Mouse (Mus musculus) MEL (cell line): ENCODE measurements around the gene Ncln. TPM values are rescaled to one million over a fixed set of nuclear protein-coding genes. Genes with fewer than 3 reads are reported as not detected.
A peak's percentile ranks its signal among the peaks of the same experiment; 100 is the strongest.

Source experiments
- DNase-seq: peaks from one replicate; pipeline ENCODE4 v3.0.0; 2011; ENCODE audit warnings: low read depth, low spot score
- H3K27ac ChIP-seq: 2 replicates; pipeline ENCODE4 v1.5.1; 2012; ENCODE audit warnings: low read depth, mild to moderate bottlenecking, control low read depth, low read length, moderate library complexity; ENCODE audit not compliant: control insufficient read depth
- H3K27me3 ChIP-seq, 2 experiments: fragments of 150-350 bp in 1 of 2; sonication (generic) in 1 of 2; 2 replicates each; pipeline ENCODE4 v1.6.1; 2012; ENCODE audit warnings: low read length in 2 of 2, mild to moderate bottlenecking in 2 of 2, improper control_type of control experiment in 1 of 2, moderate library complexity in 1 of 2; ENCODE audit not compliant: insufficient read depth in 2 of 2, control insufficient read depth in 1 of 2
- H3K36me3 ChIP-seq, 2 experiments: 2 replicates each; pipeline ENCODE4 v1.6.1; 2012 to 2014; ENCODE audit warnings: low read length in 2 of 2, improper control_type of control experiment in 1 of 2, inconsistent platforms in 1 of 2, mild to moderate bottlenecking in 1 of 2; ENCODE audit not compliant: insufficient read depth in 2 of 2, control insufficient read depth in 1 of 2
- H3K4me1 ChIP-seq, 2 experiments: fragments of 150-350 bp in 1 of 2; sonication (generic) in 1 of 2; 2 replicates each; pipeline ENCODE4 v1.6.1; 2012; ENCODE audit warnings: low read length in 2 of 2, improper control_type of control experiment in 1 of 2, mild to moderate bottlenecking in 1 of 2; ENCODE audit not compliant: insufficient read depth in 2 of 2, control insufficient read depth in 1 of 2
- H3K4me3 ChIP-seq, 2 experiments: fragments of 150-350 bp in 1 of 2; sonication (generic) in 1 of 2; 2 replicates each; pipeline ENCODE4 v1.5.1; 2012; ENCODE audit warnings: low read depth in 2 of 2, low read length in 2 of 2, mild to moderate bottlenecking in 2 of 2, moderate library complexity in 2 of 2, control low read depth in 1 of 2, improper control_type of control experiment in 1 of 2; ENCODE audit not compliant: control insufficient read depth in 1 of 2, insufficient read depth in 1 of 2
- H3K79me2 ChIP-seq: 2 replicates; pipeline ENCODE4 v1.6.1; 2012; ENCODE audit warnings: mild to moderate bottlenecking, low read length, moderate library complexity; ENCODE audit not compliant: control insufficient read depth, poor library complexity, insufficient read depth
- H3K9ac ChIP-seq: 2 replicates; pipeline ENCODE4 v1.6.1; 2012; ENCODE audit warnings: low read depth, mild to moderate bottlenecking, control low read depth, low read length, moderate library complexity; ENCODE audit not compliant: control insufficient read depth, poor library complexity, severe bottlenecking
- H3K9me3 ChIP-seq: fragments of 150-350 bp; sonication (generic); replicated peaks from 2 replicates; pipeline ENCODE4 v1.6.1; 2012; ENCODE audit warnings: mild to moderate bottlenecking, low read length, improper control_type of control experiment, moderate library complexity; ENCODE audit not compliant: insufficient read depth
- BHLHE40 ChIP-seq: IDR thresholded peaks from 2 replicates; pipeline ENCODE4 v1.6.1; 2012; ENCODE audit warnings: low read depth, mild to moderate bottlenecking, inconsistent platforms, low read length, improper control_type of control experiment, borderline replicate concordance
- CHD2 ChIP-seq: IDR thresholded peaks from 2 replicates; pipeline ENCODE4 v1.6.1; 2011; ENCODE audit warnings: low read length, improper control_type of control experiment
- CTCF ChIP-seq, 3 experiments: IDR thresholded peaks in 2 of 3; conservative IDR thresholded peaks in 1 of 3; 2 replicates each; pipeline ENCODE4 v1.5.1; 2011 to 2012; ENCODE audit warnings: low read length in 3 of 3, low read depth in 2 of 3, mild to moderate bottlenecking in 2 of 3, improper control_type of control experiment in 1 of 3, inconsistent platforms in 1 of 3, mixed read lengths in 1 of 3, moderate library complexity in 1 of 3; ENCODE audit not compliant: control insufficient read depth in 1 of 3, insufficient read depth in 1 of 3, poor library complexity in 1 of 3, severe bottlenecking in 1 of 3
- E2F4 ChIP-seq: IDR thresholded peaks from 2 replicates; pipeline ENCODE4 v1.6.1; 2011; ENCODE audit warnings: low read depth, low read length, improper control_type of control experiment, borderline replicate concordance
- ELF1 ChIP-seq: IDR thresholded peaks from 2 replicates; pipeline ENCODE4 v1.6.1; 2014; ENCODE audit warnings: low read depth, mild to moderate bottlenecking, inconsistent platforms, low read length, improper control_type of control experiment, moderate library complexity
- EP300 ChIP-seq, 2 experiments: IDR thresholded peaks; 2 replicates each; pipeline ENCODE4 v1.6.1; 2011; ENCODE audit warnings: improper control_type of control experiment in 2 of 2, low read length in 2 of 2, low read depth in 1 of 2, mild to moderate bottlenecking in 1 of 2
- ETS1 ChIP-seq: IDR thresholded peaks from 2 replicates; pipeline ENCODE4 v1.6.1; 2012; ENCODE audit warnings: low read depth, mild to moderate bottlenecking, inconsistent platforms, low read length, improper control_type of control experiment, moderate library complexity
- GABPA ChIP-seq: IDR thresholded peaks from 2 replicates; pipeline ENCODE4 v1.6.1; 2012; ENCODE audit warnings: low read depth, mild to moderate bottlenecking, inconsistent platforms, low read length, improper control_type of control experiment, moderate library complexity
- GATA1 ChIP-seq: IDR thresholded peaks from 2 replicates; pipeline ENCODE4 v1.6.1; 2011; ENCODE audit warnings: low read depth, low read length, improper control_type of control experiment
- HCFC1 ChIP-seq: IDR thresholded peaks from 2 replicates; pipeline ENCODE4 v1.6.1; 2012; ENCODE audit warnings: low read depth, mild to moderate bottlenecking, inconsistent platforms, low read length, improper control_type of control experiment, moderate library complexity
- JUND ChIP-seq: IDR thresholded peaks from 2 replicates; pipeline ENCODE4 v1.6.1; 2011; ENCODE audit warnings: low read depth, mild to moderate bottlenecking, improper control_type of control experiment, low read length
- MAX ChIP-seq: IDR thresholded peaks from 2 replicates; pipeline ENCODE4 v1.6.1; 2011; ENCODE audit warnings: low read length, improper control_type of control experiment
- MEF2A ChIP-seq: IDR thresholded peaks from 2 replicates; pipeline ENCODE4 v1.6.1; 2014; ENCODE audit warnings: low read depth, mild to moderate bottlenecking, inconsistent platforms, low read length, improper control_type of control experiment; ENCODE audit not compliant: poor library complexity, insufficient replicate concordance, severe bottlenecking; ENCODE audit errors: extremely low read depth
- MXI1 ChIP-seq: IDR thresholded peaks from 2 replicates; pipeline ENCODE4 v1.6.1; 2011; ENCODE audit warnings: mild to moderate bottlenecking, low read depth, low read length, improper control_type of control experiment
- MYB ChIP-seq: IDR thresholded peaks from 2 replicates; pipeline ENCODE4 v1.6.1; 2011; ENCODE audit warnings: mild to moderate bottlenecking, low read depth, low read length, improper control_type of control experiment
- NELFE ChIP-seq: IDR thresholded peaks from 2 replicates; pipeline ENCODE4 v1.6.1; 2011; ENCODE audit warnings: low read depth, low read length, improper control_type of control experiment
- NRF1 ChIP-seq: IDR thresholded peaks from 2 replicates; pipeline ENCODE4 v1.6.1; 2014; ENCODE audit warnings: low read depth, mild to moderate bottlenecking, inconsistent platforms, low read length, improper control_type of control experiment, moderate library complexity; ENCODE audit not compliant: poor library complexity, insufficient read depth, severe bottlenecking
- POLR2A ChIP-seq, 2 experiments: IDR thresholded peaks; 2 replicates each; pipeline ENCODE4 v1.6.1; 2011 to 2012; ENCODE audit warnings: low read length in 2 of 2, mild to moderate bottlenecking in 2 of 2, control low read depth in 1 of 2, improper control_type of control experiment in 1 of 2, low read depth in 1 of 2, moderate library complexity in 1 of 2; ENCODE audit not compliant: control insufficient read depth in 1 of 2, insufficient read depth in 1 of 2, poor library complexity in 1 of 2
- RAD21 ChIP-seq: IDR thresholded peaks from 2 replicates; pipeline ENCODE4 v1.6.1; 2011; ENCODE audit warnings: mild to moderate bottlenecking, low read depth, low read length, improper control_type of control experiment
- RCOR1 ChIP-seq: IDR thresholded peaks from 2 replicates; pipeline ENCODE4 v1.6.1; 2012; ENCODE audit warnings: low read depth, mild to moderate bottlenecking, inconsistent platforms, low read length, improper control_type of control experiment
- TBP ChIP-seq: IDR thresholded peaks from 2 replicates; pipeline ENCODE4 v1.8.0; 2011; ENCODE audit warnings: low read depth, low read length, improper control_type of control experiment
- TCF12 ChIP-seq: IDR thresholded peaks from 2 replicates; pipeline ENCODE4 v1.6.1; 2014; ENCODE audit warnings: low read depth, mild to moderate bottlenecking, inconsistent platforms, low read length, improper control_type of control experiment, moderate library complexity
- UBTF ChIP-seq: IDR thresholded peaks from 2 replicates; pipeline ENCODE4 v1.6.1; 2012; ENCODE audit warnings: low read depth, mild to moderate bottlenecking, inconsistent platforms, low read length, improper control_type of control experiment, moderate library complexity, borderline replicate concordance; ENCODE audit not compliant: insufficient read depth
- USF2 ChIP-seq, 2 experiments: IDR thresholded peaks; 2 replicates each; pipeline ENCODE4 v1.6.1; 2011 to 2012; ENCODE audit warnings: improper control_type of control experiment in 2 of 2, low read length in 2 of 2, borderline replicate concordance in 1 of 2, inconsistent platforms in 1 of 2, low read depth in 1 of 2, mild to moderate bottlenecking in 1 of 2; ENCODE audit not compliant: insufficient read depth in 1 of 2
- ZKSCAN1 ChIP-seq: IDR thresholded peaks from 2 replicates; pipeline ENCODE4 v1.6.1; 2012; ENCODE audit warnings: low read depth, mild to moderate bottlenecking, inconsistent platforms, low read length, improper control_type of control experiment, moderate library complexity
- ZNF384 ChIP-seq: IDR thresholded peaks from 2 replicates; pipeline ENCODE4 v1.6.1; 2012; ENCODE audit warnings: low read depth, mild to moderate bottlenecking, inconsistent platforms, low read length, improper control_type of control experiment
- polyA plus RNA-seq, 2 experiments: library from polyadenylated mRNA; stranded (reverse) in 1 of 2; unstranded in 1 of 2; fragments of >175 nt in 1 of 2; fragments of >200 nt in 1 of 2; gene quantifications; 2 replicates each; pipeline versions ENCODE4 v1.2.1 to v1.2.4; 2012; ENCODE audit warnings: low replicate concordance in 2 of 2, low read depth in 1 of 2; ENCODE audit not compliant: insufficient read length in 2 of 2, insufficient read depth in 1 of 2, missing spikeins in 1 of 2
- total RNA-seq: library from RNA; depleted of rRNA; stranded (reverse); fragments of 300-350 nt; gene quantifications from 2 replicates; pipeline ENCODE4 v1.2.3, GENCODE M21; 2012

The Ncln gene
- total and polyA plus RNA-seq, 3 experiments: 136 to 276 (median 215) TPM

GRCm38 (mm10) chr10:81498316-81499249, 2.4 kb upstream of the Ncln start:
- H3K9me3 ChIP-seq: no peaks in the 10 kb centered on the region
- H3K4me1 ChIP-seq: peaks cover 0 to 28% of the 10 kb centered on the region in 2 experiments; a peak in 3 of 4 replicates
- peaks cover 0 to 14% of the 10 kb centered on the region in 2 experiments; a peak in 2 of 4 replicates for H3K36me3 ChIP-seq
- H3K4me3 ChIP-seq: no peak overlapping the region
- no peak for DNase-seq
- no peak for TF ChIP-seq NELFE
- 0 out of 6 replicates have a peak, but pooled peaks of 1 of the 3 experiments have one; percentile 11 for TF ChIP-seq CTCF (IDR thresholded peaks at IDR 0.05 in 2 of 3, conservative IDR thresholded peaks at IDR 0.05 in 1 of 3; ENCODE audit: control insufficient read depth in 1 of 3, insufficient read depth in 1 of 3, low read depth in 2 of 3, low read length in 3 of 3, poor library complexity in 1 of 3, severe bottlenecking in 1 of 3)
- no peaks in the 10 kb centered on the region for H3K27me3 ChIP-seq
- H3K27ac ChIP-seq: peak overlapping the region; percentile 89
- H3K9ac ChIP-seq: peak overlapping the region; percentile 13
- H3K79me2 ChIP-seq: peaks cover 26% of the 10 kb centered on the region

GRCm38 (mm10) chr10:81497401-81498270, 1.4 kb upstream of the Ncln start:
- Histone ChIP-seq H3K4me3 (peak overlapping the region; percentile 58 to 97), H3K9me3 (no peaks in the 10 kb centered on the region), H3K4me1 (peaks cover 0 to 28% of the 10 kb centered on the region in 2 experiments; a peak in 3 of 4 replicates), H3K27ac (peak overlapping the region; percentile 89), H3K36me3 (peaks cover 0 to 14% of the 10 kb centered on the region in 2 experiments; a peak in 2 of 4 replicates), H3K27me3 (no peaks in the 10 kb centered on the region), H3K79me2 (peaks cover 29% of the 10 kb centered on the region), H3K9ac (peak overlapping the region; percentile 96)
- DNase-seq: peak; percentile 88
- TF ChIP-seq TBP (no peak), RCOR1 (peak; percentile 95), HCFC1 (peak; percentile 35; the same call in 1 of the 2 replicates), MXI1 (peak; percentile 74), MYB (peak; percentile 45; the same call in 1 of the 2 replicates), GABPA (no peak), EP300 (IDR thresholded peaks at IDR 0.05; ENCODE audit: low read depth in 1 of 2, low read length in 2 of 2) (peak; percentile 81 to 97), USF2 (IDR thresholded peaks at IDR 0.05; ENCODE audit: borderline replicate concordance in 1 of 2, insufficient read depth in 1 of 2, low read depth in 1 of 2, low read length in 2 of 2) (no peak), CHD2 (no peak), ZNF384 (no peak), ELF1 (no peak), TCF12 (peak; percentile 89), RAD21 (no peak), MAX (no peak; the same call in 1 of the 2 replicates), E2F4 (no peak), ZKSCAN1 (no peak), UBTF (no peak), JUND (no peak), NRF1 (no peak), MEF2A (no peak), BHLHE40 (no peak), ETS1 (peak; percentile 77), POLR2A (IDR thresholded peaks at IDR 0.05; ENCODE audit: control insufficient read depth in 1 of 2, insufficient read depth in 1 of 2, low read depth in 1 of 2, low read length in 2 of 2, poor library complexity in 1 of 2) (peak; percentile 30 to 48; a peak in 1 of 4 replicates), GATA1 (peak; percentile 72; the same call in 1 of the 2 replicates)
